Mouse (Mus musculus) urinary bladder, postnatal 10 days (tissue): Measurements from ENCODE around the gene Tada2a.

ENCODE experiments used
- DNase-seq: peaks from one replicate; pipeline ENCODE4 v3.0.0; 2022; ENCODE audit warnings: low spot score

The Tada2a gene

DNA sequence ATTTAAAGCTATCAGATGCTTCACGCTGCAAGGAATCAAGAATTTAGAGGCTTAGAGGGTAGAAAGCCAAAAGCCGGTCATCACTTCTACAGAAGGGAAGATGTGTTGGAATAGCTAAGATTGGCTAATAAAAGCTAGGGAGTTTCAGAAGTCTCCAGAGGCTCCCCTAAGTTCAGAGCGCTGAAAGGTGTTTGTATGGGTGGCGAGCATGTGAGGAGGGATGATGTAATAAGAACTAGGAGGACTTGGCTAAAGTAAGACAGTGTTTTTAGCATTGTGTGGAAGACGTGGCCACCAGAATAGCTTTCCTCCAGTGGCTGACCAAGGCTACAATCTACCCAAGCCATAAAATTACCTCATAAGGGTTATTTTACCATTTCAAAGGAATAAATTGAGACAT is 15.8 kb downstream of the Tada2a start:
- no peak for DNase-seq

DNA sequence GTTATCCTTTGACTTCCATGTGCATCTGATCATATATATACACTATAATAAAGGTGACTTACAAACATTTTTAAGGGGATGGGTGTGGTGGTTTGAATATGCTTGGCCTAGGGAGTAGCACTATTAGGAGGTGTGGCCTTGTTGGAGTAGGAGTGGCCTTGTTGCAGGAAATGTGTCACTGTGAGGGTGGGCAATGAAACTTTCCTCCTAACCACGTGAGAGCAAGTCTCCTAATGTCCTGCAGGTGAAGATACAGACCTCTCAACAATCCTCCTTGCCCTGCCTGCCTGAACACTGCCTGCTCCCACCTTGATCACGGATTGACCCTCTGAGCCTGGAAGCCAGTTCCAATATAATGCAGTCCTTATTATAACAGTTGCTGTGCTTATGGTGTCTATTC is 22.3 kb downstream of the Tada2a start:
- no peak for DNase-seq

DNA sequence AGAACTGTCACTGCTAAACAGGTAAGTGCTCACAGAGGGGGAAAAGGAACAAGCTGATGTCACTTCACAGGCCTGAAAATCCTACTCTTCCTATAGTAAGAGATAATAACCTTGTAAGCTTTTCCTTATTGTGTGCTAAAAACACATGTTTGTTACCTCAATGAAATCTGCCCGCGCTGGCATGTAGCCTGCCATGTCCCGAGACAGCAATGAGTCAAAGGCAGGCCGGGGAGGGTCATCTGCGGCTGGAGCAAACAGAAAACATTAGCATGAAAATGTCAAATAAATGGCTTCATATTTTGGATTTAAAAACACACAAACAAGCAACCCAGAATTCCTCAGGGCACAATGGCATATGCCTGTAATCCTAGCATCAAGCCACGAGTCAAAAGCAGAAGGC is 25.4 kb downstream of the Tada2a start:
- DNase-seq: no peak

DNA sequence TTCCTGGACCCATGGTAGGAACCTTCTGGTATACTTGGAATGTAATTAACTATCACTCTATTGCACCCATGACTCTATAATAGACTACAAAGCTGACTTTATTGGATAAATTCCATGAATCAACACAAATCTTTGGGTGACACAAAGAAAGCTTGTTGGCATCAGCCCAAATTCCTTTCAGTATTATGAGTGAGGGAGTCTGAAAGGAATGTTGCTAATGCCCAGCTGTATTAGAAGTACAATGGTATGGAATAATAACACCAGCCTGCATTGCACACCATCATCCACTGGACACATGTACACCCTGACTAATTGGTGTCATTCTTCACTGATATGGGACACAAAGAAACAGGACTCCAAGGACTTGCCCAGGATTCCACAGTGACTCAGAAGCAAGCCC is 28.2 kb downstream of the Tada2a start:
- no peak for DNase-seq

DNA sequence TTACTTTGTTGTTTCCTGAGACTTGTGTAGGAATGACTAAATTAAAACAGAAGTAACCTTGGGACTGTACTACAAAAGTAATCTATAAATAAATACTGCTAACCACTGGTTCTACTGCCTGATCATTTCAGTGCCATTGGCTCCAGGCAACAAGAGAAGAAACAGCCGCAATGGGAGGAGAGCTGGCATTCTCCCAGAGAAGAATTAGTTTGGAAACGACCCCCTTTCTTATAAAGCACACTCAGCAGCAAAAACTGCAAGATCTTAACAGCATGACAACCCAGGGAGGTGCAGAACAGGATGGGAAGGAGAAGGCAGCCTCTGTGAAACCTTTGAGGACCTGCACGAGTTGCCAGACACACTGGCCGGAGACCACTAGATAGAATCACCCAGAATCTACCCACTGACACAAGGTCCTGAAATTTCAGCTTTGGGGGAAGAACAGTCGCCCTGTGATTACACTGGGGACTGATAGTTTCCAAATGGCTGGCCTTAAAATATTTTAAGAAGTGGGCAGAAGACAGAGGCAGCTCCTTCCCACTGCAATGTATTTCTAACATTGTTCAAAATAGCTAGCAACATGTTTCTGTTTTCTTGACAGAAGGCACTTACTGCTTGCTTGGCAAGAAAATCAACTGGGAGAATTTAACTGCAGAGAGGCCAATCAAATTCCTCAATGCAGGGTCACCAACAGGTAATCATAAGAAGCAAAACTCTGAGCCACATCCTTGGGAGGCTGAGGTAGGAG is 32.0 kb downstream of the Tada2a start:
- no peak for DNase-seq

DNA sequence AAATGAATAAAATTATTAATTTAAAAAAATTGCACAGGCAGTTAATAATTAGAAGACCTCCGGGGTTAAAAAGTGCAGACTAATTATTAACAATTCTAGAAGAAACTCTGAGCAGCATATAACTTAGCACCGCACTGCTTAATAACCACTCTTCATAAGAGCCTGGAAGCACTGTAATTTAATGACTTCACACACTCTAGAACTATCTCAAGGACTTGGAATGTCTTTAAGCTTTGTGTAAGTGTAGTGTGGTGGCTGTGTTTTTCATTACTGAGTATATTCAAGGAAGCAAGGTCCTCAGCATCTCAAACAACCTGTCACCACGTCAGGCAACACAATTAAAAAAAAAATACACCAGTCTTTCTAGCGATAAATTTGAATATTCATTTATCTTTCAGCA is 34.3 kb downstream of the Tada2a start:
- no peak for DNase-seq

DNA sequence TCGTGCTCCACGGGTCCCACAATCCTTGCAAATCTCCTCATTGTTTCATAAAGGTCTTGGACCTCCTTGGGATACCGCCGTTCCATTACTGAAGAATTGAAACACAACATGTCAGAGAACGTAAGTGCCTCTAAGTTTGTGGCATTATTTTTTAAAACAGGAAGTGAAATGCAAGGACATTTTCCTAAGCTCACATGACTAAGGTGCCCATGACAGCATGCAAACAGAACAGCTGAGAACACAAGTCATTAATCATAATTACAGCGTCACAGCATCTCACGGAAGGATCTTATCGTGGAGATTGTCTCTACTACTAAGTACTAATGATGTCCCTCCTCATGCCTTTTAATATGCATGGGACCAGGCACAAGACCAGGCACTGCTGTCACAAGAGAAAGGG is 38.8 kb downstream of the Tada2a start:
- DNase-seq: no peak

DNA sequence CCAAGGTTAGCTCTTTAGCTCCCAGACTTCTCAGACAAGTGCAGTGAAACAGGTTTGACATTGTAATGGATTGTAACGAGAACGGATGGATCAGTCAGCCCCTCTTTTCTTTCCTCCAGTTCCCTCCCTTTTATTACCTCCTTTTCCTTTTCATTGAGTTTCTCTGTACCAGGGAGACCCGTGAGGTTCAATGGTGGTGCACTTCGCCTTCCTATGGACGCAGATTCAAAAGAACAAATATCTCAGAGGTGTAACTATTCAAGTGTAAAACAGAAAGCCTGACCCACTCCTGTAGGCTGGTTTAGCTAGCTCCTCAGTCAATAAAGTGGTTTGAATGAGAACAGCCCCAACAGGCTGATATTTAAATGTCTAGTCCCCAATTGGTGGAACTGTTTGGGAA is 47.5 kb downstream of the Tada2a start:
- DNase-seq: no peak

DNA sequence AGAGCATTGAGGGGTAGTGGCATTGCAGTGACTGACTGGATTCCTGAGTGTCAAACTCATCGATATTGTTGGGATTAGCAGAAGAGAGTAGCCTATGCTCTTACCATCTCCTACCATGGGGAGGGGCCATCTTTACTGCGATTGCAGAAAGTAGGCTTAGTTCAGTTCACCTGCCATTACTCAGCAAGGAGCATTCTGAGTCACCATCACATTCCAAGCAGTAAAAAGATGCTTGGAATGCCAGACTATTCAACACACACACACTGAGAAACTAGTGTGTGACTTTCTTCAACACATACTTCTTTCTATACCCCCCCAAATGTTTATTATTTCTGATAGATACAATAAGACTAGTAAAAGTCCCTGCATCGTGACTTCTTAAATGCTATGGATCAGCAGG is 49.1 kb downstream of the Tada2a start:
- DNase-seq: no peak

DNA sequence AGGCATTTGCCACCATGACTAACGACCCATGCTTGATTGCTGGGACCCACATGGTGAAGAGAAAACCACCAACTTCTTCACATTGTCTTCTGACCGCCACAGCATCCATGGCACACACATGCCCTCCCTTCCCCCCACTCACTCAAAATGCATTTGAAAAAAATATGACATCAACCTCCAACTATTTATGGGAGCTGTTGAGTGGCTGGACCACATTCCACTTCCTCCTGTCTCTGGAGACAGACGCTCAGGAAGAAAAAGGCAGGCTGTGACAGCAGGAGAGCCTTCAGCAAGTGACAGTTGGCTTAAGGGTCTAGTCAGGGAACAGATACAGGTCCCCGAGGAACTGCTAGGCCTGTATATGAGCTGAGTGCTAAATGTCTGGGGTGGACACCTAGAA is 49.5 kb downstream of the Tada2a start:
- no peak for DNase-seq

DNA sequence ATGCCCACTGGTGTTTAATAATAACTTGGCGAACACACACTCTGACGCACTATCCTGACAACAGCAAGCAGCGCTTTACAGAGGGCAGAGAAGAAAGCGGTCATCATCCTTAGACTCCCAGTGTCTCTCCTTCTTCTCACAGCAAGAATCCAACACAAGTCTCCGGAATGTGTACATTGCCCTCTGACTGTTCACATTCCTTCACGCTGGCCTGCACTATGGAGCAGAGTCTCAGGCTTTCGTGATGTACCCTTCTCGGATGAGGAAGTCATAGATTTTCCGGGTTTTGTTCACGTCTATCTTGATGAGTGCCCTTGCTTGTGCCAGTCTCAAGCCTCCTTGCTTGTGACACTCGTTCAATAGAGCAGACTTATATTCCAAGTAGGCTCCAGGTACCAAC is 50.0 kb downstream of the Tada2a start:
- no peak for DNase-seq

DNA sequence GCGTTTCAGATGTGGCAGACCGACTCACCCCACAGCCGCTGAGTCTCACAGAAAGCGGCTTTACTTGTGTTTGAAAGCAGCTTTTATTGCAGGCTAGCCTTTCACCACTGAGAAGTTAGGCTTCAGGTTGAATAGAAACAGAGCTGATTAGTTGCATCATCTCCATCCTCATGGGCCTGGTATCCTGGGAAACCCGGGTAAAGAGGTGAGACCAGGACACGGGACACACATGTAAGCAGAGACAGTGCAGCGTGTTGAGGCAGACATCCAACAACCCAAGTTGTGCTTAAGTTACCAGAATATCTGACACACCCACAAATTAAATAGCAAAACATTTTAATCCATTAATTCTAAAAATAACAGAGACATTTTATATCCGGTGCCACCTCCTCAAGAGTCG is 50.8 kb downstream of the Tada2a start:
- DNase-seq: no peak

DNA sequence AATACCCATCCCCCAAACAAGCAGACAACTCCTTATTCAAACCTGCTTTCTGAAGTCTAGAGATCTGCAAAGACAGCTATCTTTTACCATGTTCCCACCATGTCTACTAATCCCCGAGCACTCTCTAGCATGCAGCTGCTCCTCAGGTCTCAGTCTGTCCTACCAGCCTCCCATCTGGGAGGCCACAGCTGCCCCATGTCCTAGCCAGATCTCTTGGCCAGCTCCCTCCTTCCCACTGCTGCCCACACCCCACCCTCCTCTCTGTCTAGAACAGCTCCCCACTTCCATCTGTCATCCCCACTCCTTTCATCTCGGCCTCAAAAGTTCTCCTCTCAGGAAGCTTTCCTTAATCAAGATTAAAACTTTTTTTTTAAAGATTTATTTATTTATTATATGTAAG is 52.4 kb downstream of the Tada2a start:
- DNase-seq: no peak

DNA sequence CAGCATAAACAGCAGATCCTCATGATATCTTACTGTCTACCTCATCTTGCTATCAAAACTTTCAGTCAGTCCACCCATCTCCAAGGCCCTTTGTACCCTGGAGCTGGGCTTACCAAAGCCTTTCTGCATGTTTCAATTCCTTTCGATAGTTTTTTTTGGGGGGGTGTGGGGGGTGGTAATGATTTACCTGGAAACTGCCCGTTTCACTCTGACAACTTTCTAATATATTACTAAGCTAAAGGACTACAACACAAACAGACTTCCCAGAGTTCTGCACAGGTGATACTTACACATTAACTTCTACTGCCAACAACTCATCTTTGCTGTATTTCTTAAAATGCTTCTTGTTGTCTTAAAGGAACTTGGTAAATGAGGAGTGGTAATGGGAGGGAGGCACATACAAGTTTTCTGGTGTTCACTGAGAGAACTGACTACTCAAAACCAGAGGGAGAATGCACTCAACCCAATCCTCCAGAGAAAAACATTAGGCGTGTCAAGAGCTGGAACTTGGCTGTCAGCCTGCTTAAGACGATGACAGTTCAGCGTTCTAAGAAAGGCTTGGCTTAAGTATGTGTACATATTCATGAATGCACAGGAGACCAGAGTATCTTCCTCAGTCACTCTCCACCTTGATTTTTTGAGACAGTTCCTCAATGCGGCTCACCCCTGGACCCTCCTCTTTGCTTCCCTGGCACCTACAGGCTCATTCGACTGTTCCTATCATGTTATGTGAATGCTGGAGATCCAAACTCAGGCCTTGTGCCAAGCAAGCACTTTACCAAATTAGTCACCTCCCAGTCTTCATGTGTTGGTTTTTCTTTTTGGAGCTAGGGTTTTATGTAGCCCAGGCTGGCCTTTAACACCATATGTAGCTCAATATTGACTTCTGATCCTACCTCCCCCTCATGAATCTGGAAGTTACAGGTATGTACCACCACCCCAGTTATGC is 55.3 kb downstream of the Tada2a start:
- DNase-seq: no peak

DNA sequence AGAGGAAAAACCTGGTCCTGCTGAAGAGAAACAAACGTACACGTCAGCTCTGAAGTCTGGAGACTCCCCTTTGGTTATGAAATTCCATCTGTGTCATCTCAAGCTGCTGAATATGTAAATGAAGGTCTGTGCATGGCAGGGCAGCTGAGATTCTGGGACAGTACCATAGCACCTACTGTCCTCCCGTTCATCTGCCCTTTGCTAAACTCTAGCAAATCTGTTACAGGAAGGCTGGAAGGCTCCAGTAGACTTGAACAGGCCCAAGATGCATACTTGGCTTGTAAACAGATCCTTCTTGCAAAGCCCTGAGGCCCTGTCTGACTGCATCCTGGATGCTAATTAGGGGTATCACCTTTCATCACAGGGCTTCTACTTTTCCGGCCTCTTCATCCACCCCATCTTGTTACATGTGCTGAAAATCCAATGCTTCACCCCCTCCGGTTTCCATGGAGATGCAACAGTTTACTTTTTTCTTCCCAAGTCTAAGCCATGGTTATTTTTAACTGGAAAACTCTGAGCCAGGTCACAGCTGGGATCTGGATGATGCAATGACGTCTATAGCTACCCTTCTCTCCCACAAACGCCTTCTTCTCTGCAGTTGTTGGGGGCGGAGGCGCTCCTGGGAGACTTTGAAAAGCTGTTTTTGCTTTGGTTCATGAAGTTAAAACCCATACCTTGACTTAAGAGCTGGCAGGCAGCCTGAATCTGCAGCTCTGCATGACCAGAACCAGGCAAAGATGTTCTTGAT is 56.3 kb downstream of the Tada2a start:
- DNase-seq: no peak

DNA sequence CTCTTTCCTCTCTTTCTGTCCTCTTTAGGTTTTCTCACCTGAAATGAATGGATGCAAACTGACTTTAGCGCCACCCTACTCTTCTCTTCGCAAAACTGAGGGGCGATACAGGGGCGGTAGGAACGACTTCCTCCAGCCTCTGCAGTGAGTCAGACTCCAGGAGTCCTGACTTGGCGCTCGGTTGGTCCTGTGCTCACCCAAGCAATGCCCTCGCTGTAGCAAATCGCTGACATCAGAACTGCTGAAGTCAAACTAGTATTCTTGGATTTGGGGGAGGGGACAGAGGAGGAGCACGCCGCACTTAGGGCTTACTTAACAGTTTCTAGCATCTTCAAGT is 60.4 kb downstream of the Tada2a start, which contains the start of gene Dusp14:
Dusp14 (minus strand) TSS at position 228 of the 337 bp plus-strand sequence.
- no peak for DNase-seq

DNA sequence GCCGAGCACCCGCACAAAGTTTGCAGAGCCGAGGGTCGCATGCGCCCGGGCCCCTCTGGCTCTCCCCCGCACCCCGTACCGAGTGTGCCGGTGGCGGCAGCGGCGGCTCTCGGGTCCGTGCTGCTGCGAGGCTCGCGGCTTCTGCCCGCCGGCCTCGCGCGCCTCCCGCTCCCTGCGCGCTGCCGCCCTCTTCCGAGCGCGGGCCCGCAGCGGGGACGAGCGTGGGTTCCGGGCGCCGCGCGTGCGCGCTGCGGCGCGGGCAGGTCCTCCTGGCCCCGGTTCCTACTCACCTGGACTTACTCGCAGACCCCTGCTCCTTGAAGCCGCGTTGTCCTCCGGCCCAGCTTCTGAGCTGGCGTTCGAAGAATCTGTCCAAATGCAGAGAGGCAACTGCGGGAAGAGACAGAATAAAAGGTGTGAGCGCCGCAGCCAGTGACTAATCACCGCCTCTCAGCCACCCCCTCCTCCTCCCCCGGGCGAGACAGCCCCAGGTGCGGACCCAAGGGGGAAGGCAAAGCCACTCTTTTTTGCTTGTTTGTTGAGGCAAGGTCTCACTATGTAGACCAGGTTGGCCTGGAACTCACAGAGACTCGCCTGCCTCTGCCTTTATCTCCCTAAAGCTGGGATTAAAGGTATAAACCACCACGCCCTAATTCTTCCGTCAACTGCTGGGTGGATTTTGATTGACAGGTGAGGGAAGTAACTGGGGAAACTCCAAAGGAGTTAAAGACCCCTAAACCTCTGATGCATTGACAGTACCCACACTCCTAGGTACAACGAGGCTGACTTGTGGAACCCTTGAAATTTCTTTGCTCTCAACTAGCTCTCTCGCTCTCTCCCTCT is 61.0 kb downstream of the Tada2a start:
- no peak for DNase-seq

DNA sequence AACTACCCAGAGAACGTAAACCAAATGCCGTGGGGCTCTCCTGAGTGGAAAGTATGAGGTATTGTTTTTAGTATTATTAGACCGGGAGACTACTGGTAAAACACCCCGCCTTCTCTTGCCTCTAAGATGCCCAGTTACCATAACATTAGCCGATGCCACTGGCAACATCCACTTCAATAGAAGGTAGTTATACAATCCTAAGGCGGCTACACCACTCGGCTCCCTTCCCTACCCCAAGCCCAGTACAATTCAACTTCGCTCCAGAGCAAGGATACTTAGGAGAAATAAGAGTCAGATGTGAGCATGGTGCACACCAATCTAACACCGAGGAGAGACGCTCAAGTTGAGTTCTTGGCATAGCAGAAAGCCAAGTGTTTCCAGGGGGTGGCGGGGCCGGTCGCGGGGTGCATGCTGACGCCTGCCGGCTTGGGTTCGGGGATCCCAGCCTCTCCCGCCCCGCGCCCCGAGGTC is 61.6 kb downstream of the Tada2a start:
- DNase-seq: no peak

DNA sequence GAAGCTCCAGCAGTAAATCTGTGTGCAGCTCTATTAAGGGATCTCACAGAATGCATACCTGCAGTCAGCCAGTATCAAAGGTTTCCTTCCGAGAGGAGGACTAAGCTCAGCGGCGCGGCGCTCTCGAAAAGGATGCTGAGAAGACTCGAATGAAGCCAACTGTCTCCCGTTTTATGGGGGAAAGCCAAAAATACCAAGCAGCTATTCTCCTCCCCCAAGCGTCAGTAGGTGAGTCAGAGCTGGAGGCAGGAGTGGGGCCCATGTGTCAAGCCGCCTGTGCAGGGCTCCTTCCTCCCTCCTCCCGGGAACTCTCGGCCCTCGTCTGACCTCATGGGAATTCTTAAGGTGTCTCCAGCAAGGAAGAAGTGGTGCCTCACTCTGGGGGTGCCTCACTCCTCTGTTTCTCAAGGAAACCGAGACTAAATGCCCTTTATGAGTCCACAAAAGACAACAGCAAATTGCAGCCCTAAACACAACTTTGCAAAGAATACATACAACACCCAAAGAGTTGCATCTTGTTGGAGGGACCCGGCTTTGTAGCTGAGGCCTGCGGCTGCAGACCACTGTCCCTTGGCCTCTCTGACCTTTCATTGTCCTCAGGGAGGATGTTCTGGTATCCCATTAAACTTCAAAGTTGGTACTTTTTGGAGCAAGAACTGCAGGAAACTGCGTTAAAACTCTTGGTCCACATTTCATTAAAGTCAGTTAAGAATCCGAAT is 62.3 kb downstream of the Tada2a start:
- DNase-seq: no peak

DNA sequence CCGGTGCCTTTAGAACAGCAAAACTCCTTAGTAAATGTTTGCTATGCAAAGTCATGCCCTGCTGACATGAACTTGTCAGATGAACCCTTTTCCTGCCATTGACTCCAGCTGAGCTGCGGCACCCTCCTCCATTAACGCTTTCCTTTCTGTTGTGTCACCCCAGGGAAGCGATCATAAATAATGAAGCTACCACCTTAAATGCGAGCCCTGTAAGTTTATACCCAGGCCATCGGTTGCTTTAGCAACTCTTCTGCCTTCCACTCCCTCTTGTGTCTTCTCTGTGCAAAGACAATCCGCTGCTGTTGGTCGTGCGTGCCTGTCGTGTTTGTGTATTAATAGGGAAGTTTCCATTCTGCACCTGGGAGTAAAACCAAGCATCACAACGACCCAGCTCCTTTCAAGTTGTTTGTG is 63.3 kb downstream of the Tada2a start:
- DNase-seq: no peak

DNA sequence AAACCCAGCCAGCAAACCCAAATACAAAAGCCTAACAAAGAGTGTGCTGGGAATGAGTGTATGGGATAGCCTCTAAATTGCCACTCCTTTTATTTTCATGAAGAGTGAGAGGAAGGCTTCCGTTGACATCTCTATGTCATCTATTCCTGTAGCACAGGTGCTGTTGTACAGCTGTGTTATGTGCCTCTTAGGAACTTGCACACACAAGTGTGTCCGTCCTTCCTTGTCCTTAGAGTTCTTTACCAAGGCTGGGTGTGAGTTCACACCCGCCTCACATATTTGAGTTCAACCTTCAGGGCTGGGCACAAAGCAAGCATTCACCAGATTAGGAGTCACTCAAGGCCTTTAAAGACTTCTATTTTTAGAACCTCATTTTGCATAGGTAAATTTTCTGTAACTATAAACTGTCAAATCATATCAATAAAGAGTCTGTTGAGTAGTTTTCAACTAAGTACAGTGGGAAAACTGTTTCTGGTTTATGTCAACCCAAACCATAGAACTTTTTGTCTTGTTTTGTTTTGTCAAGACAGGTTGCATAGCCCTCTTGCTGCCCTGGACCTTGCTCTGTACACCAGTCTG is 65.7 kb downstream of the Tada2a start:
- no peak for DNase-seq
